Mouse (Mus musculus) neural tube, embryonic 12.5 days (tissue): ENCODE data around the gene Scd3. TPM values are rescaled to one million over a fixed set of nuclear protein-coding genes. Genes with fewer than 3 reads are reported as not detected.
"Not testable (repeated sequence)": the region's sequence is repeated elsewhere in the genome, so short reads cannot be mapped to it uniquely, and the experiment has no call there.

ENCODE experiments used
- ATAC-seq: fragments of 200-750 bp; cut with Nextera tagmentation; 2 replicates; pipeline ENCODE4 v1.8.0; 2017; ENCODE audit warnings: low read depth, mild to moderate bottlenecking, moderate TSS enrichment, moderate library complexity; ENCODE audit not compliant: low FRiP score
- H3K27ac ChIP-seq: fragments of 300-500 bp; sonication (generic); 2 replicates; pipeline ENCODE4 v1.5.1; 2016
- H3K27me3 ChIP-seq: fragments of 300-500 bp; sonication (generic); replicated peaks from 2 replicates; pipeline ENCODE4 v1.6.1; 2016; ENCODE audit warnings: mild to moderate bottlenecking
- H3K36me3 ChIP-seq: fragments of 300-500 bp; sonication (generic); 2 replicates; pipeline ENCODE4 v1.6.1; 2016; ENCODE audit warnings: mild to moderate bottlenecking
- H3K4me1 ChIP-seq: fragments of 300-500 bp; sonication (generic); 2 replicates; pipeline ENCODE4 v1.6.1; 2016
- H3K4me2 ChIP-seq: fragments of 300-500 bp; sonication (generic); replicated peaks from 2 replicates; pipeline ENCODE4 v1.6.1; 2016; ENCODE audit warnings: mild to moderate bottlenecking
- H3K4me3 ChIP-seq: fragments of 300-500 bp; sonication (generic); 2 replicates; pipeline ENCODE4 v1.5.1; 2016
- H3K9ac ChIP-seq: fragments of 300-500 bp; sonication (generic); 2 replicates; pipeline ENCODE4 v1.6.1; 2016; ENCODE audit warnings: mild to moderate bottlenecking
- H3K9me3 ChIP-seq: fragments of 300-500 bp; sonication (generic); 2 replicates; pipeline ENCODE4 v1.6.1; 2016; ENCODE audit warnings: mild to moderate bottlenecking
- WGBS: fragments of 180-500 bp; shearing (Covaris S2); methylation state at CpG from one replicate; pipeline ENCODE4 v1.1.7; 2016; 5-methylcytosine and 5-hydroxymethylcytosine counted together
- polyA plus RNA-seq: library from polyadenylated mRNA; unstranded; fragments of >200 nt; fragmentation: Nextera tagmentation; extraction: Ambion mirVana; gene quantifications from 2 replicates; pipeline ENCODE4 v1.2.1, GENCODE M21; 2016

Scd3 gene
- polyA plus RNA-seq, 1 experiment from 2014 or later: 1.3 TPM

DNA sequence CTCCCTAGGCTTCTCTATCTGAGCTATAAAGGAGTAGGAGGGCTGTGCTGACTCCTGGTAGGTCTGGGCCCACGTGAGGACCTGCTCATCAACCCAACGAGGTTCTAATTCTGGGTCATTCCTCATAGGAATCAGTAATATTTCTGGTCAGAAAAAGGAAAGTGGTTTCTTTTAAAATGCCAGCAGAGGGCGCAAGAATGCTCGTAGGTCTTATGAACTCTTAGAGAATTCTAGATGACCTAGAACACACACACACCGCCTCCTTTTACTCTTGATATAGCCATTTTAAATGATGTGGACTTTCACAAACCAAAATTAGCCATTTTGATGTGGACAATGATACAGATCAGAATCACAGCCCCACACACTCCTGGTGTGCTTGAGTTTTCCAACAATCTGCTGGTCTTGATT lies 42.7 kb downstream of the Scd3 start:
- Histone ChIP-seq H3K36me3 (no peaks in the 10 kb centered on the region), H3K27ac (no peak overlapping the region), H3K4me3 (no peak overlapping the region), H3K4me1 (peaks cover 25% of the 10 kb centered on the region), H3K9ac (no peak overlapping the region), H3K9me3 (no peaks in the 10 kb centered on the region), H3K27me3 (no peaks in the 10 kb centered on the region), H3K4me2 (peak overlapping the region; percentile 25; the same call in 1 of the 2 replicates)
- 7% methylated on average over 5 of the region's 5 CpGs for WGBS
- ATAC-seq: no peak

GRCm38 (mm10) chr19:44246341-44246911 lies 43.4 kb downstream of the Scd3 start:
- Histone ChIP-seq H3K9ac (no peak overlapping the region), H3K4me3 (no peak overlapping the region), H3K4me2 (peak overlapping the region; percentile 25; the same call in 1 of the 2 replicates), H3K27ac (no peak overlapping the region), H3K27me3 (no peaks in the 10 kb centered on the region), H3K9me3 (no peaks in the 10 kb centered on the region), H3K36me3 (no peaks in the 10 kb centered on the region), H3K4me1 (peaks cover 25% of the 10 kb centered on the region)
- ATAC-seq: no peak
- WGBS: 53% methylated on average over 11 of the region's 11 CpGs

DNA sequence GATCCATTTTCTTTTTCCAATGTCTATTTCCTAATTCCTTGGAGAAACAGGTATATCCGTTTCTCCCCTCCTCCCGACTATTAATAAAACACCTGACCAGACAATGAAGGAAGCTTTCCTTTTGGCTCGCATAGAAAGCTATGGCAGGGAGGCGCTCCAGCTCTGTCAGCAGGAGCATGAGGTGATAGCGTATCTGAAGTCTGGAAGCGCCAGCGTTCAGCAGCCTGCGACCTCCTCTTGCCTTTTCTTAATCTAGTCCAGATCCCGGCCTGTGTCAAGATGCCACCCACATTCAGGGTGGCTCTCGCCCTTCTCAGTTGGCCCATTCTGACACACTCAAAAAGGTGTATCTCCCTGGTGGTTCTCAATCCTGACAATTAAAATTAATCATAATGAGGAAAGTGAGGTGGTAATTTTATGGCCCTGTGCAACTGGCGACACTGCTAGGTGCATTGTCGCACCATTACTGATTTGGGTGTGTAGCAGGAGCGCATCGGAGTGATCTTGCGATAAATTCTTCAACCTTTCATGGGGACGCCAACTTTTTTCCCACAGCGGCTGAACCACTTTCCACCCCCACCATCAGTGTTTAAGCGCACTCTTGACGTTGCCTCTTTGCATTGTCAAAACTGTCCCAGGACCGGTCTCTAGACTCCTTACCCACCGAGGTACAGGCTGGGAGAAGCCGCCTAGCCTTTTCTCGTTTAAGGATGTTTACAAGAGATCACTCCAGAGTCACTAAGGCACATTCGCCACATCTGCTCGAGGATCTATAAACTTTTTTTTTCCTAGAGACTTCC lies 44.4 kb downstream of the Scd3 start:
- H3K27ac ChIP-seq: peak overlapping the region; percentile 90
- H3K4me3 ChIP-seq: peak overlapping the region; percentile 43
- no peaks in the 10 kb centered on the region for H3K9me3 ChIP-seq
- H3K27me3 ChIP-seq: no peaks in the 10 kb centered on the region
- no peaks in the 10 kb centered on the region for H3K36me3 ChIP-seq
- H3K9ac ChIP-seq: peak overlapping the region; percentile 62
- no peak; the same call in 1 of the 2 replicates for ATAC-seq
- WGBS: 2% methylated on average over 25 of the region's 25 CpGs
- H3K4me2 ChIP-seq: peak overlapping the region; percentile 74
- H3K4me1 ChIP-seq: peaks cover 25% of the 10 kb centered on the region

- peak overlapping the region; percentile 90 for H3K27ac ChIP-seq
- peak overlapping the region; percentile 62 for H3K9ac ChIP-seq
- peaks cover 25% of the 10 kb centered on the region for H3K4me1 ChIP-seq
- no peaks in the 10 kb centered on the region for H3K9me3 ChIP-seq
- WGBS: 3% methylated on average over 36 of the region's 36 CpGs
- H3K36me3 ChIP-seq: no peaks in the 10 kb centered on the region
- H3K4me3 ChIP-seq: peak overlapping the region; percentile 43
- peak overlapping the region; percentile 74 for H3K4me2 ChIP-seq
- no peaks in the 10 kb centered on the region for H3K27me3 ChIP-seq
- peak; percentile 97 for ATAC-seq
Observed at GRCm38 (mm10) chr19:44248081-44248853, 45.2 kb downstream of the Scd3 start.

- no peak for ATAC-seq
- peaks cover 25% of the 10 kb centered on the region for H3K4me1 ChIP-seq
- H3K9me3 ChIP-seq: no peaks in the 10 kb centered on the region
- 0 out of 2 replicates have a peak overlapping the region, but pooled peaks have one; percentile 90 for H3K27ac ChIP-seq
- H3K4me2 ChIP-seq: peak overlapping the region; percentile 74; the same call in 1 of the 2 replicates
- 0 out of 2 replicates have a peak overlapping the region, but pooled peaks have one; percentile 5 for H3K9ac ChIP-seq
- H3K4me3 ChIP-seq: no peak overlapping the region
- H3K27me3 ChIP-seq: no peaks in the 10 kb centered on the region
- WGBS: 71% methylated on average over 11 of the region's 11 CpGs
- no peaks in the 10 kb centered on the region for H3K36me3 ChIP-seq
Observed at GRCm38 (mm10) chr19:44248854-44249351, 45.8 kb downstream of the Scd3 start.

- not testable (repeated sequence) for H3K4me3 ChIP-seq, H3K36me3 ChIP-seq, ATAC-seq, H3K9me3 ChIP-seq, H3K27ac ChIP-seq, H3K27me3 ChIP-seq, H3K4me2 ChIP-seq, H3K9ac ChIP-seq
- 90% methylated on average over 6 of the region's 6 CpGs for WGBS
- H3K4me1 ChIP-seq: peaks cover 22% of the 10 kb centered on the region
Observed at GRCm38 (mm10) chr19:44251138-44251537, 48.1 kb downstream of the Scd3 start.

- H3K4me2 ChIP-seq: no peak overlapping the region
- peaks cover 14% of the 10 kb centered on the region for H3K4me1 ChIP-seq
- ATAC-seq: no peak
- no peak overlapping the region for H3K9ac ChIP-seq
- no peak overlapping the region for H3K27ac ChIP-seq
- H3K36me3 ChIP-seq: no peaks in the 10 kb centered on the region
- no peaks in the 10 kb centered on the region for H3K9me3 ChIP-seq
- H3K4me3 ChIP-seq: no peak overlapping the region
- H3K27me3 ChIP-seq: no peaks in the 10 kb centered on the region
- WGBS: 79% methylated on average over 12 of the region's 12 CpGs
Observed at GRCm38 (mm10) chr19:44251936-44252558, 49.0 kb downstream of the Scd3 start.

DNA sequence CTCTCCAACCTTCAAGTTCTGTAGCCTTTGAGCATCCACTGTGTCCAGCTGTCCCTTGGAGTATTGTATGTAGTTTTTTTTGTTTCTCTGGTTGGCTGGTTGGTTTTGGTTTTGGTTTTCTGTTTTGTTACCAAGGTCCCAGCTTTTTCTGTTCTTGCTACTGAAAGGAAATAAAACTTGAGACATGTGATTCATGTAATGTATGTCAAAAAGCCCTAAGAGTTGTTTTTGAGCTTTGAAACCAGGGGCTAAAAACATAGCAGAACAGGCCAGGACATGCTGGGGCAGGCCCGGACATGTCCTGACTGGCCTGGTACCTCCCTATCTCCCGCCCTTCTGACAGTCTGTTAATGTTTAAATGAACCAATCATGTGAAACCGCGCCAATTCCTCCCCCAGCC lies 51.0 kb downstream of the Scd3 start:
- H3K4me2 ChIP-seq, H3K27me3 ChIP-seq, H3K36me3 ChIP-seq, H3K4me3 ChIP-seq, H3K9ac ChIP-seq, H3K9me3 ChIP-seq, H3K27ac ChIP-seq, H3K4me1 ChIP-seq, ATAC-seq: not testable (repeated sequence)
- WGBS: 87% methylated on average over 4 of the region's 4 CpGs

DNA sequence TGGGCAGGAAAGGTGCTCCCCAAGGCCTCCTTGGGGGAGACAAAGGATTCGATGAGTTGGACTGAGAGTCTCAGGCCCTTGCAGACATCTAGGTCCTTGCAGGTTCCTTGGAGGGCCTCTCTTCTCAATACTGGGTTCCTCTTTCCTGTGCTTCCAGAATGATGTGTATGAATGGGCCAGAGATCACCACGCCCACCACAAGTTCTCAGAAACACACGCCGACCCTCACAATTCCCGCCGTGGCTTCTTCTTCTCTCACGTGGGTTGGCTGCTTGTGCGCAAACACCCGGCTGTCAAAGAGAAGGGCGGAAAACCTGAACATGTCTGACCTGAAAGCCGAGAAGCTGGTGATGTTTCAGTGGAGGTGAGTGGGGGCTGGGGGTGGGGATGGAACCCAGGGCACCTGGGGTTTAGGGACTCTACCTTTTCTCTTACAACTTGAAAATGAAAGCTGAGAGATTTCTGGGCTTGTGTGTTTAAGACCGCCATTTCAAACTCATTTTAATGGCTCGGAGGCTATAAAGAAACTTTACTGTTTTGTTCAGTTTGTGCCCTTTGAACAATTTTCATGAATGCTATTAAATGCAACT lies 54.4 kb downstream of the Scd3 start:
- Histone ChIP-seq H3K4me2 (no peak overlapping the region), H3K36me3 (no peaks in the 10 kb centered on the region), H3K9me3 (no peaks in the 10 kb centered on the region), H3K4me3 (no peak overlapping the region), H3K4me1 (no peaks in the 10 kb centered on the region), H3K9ac (no peak overlapping the region), H3K27ac (no peak overlapping the region), H3K27me3 (no peaks in the 10 kb centered on the region)
- ATAC-seq: no peak
- WGBS: 90% methylated on average over 13 of the region's 13 CpGs

DNA sequence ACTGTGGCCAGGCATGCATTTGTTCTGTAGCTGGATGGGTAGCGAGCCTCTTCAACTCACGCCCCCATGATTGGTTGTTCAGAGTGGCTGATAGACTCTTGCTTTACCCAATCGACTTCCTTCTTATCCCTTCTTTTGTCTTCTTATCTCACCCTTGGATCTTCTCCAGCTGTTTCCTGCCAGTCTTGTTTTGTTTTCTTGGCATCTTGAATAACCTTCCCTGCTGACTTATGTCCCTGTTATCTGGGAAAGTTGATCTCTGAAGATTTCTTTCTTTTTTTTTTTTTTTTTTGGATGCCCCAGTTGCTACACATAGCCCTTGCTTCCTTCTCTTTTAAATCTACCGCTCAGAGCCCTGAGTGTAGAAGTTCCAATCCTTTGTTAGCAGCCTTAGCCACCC lies 56.4 kb downstream of the Scd3 start:
- Histone ChIP-seq H3K4me3 (no peak overlapping the region), H3K4me2 (no peak overlapping the region), H3K36me3 (no peaks in the 10 kb centered on the region), H3K9me3 (no peaks in the 10 kb centered on the region), H3K27me3 (no peaks in the 10 kb centered on the region), H3K4me1 (no peaks in the 10 kb centered on the region), H3K9ac (no peak overlapping the region), H3K27ac (no peak overlapping the region)
- no peak for ATAC-seq
- WGBS: 81% methylated on average over 4 of the region's 4 CpGs

DNA sequence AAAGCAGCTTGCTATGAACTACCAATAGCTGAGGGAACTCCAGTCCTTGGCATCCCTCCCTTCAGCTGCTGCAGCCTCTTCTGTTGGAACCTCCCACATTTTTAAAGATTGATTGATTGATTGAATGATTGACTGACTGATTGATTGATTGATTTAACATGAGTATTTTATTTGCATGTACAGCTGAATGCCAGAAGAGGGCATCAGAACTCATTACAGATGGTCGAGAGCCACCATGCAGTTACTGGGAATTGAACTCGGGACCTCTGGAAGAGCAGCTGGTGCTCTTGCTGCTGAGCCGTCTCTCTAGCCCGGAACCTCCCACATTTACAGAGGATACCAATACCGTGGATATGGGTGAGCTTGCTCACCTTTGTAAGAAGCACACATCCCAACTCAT lies 57.4 kb downstream of the Scd3 start:
- Histone ChIP-seq H3K9ac (no peak overlapping the region), H3K9me3 (no peaks in the 10 kb centered on the region), H3K4me1 (peaks cover 7% of the 10 kb centered on the region), H3K27ac (no peak overlapping the region), H3K36me3 (no peaks in the 10 kb centered on the region), H3K27me3 (no peaks in the 10 kb centered on the region), H3K4me3 (no peak overlapping the region), H3K4me2 (no peak overlapping the region)
- no peak for ATAC-seq
- 83% methylated on average over 5 of the region's 5 CpGs for WGBS
